ENCODE assay signal across 8 mouse cellular contexts in genomic region chr17:87125344-87125743, GRCm38 (mm10). TPM values are rescaled to one million over a fixed set of nuclear protein-coding genes. Genes with fewer than 3 reads are reported as not detected.
DNase-seq lines count a peak whose midpoint lies in the region; ATAC-seq lines count a peak whose summit lies in the region.

No protein-coding gene starts in this region.

- no peak overlapping the region for H3K4me3 ChIP-seq in liver, embryonic 11.5 days (ENCODE audit: low read depth, low read length)
- H3K4me3 ChIP-seq in embryonic facial prominence, embryonic 14.5 days (ENCODE audit: low read depth, low read length), result peak overlapping the region; percentile 16
- no peak overlapping the region for H3K4me3 ChIP-seq in intestine, embryonic 15.5 days (replicated peaks)
- no peak overlapping the region for H3K4me3 ChIP-seq in neural tube, embryonic 11.5 days (ENCODE audit: low read depth, low read length)

- H3K27ac ChIP-seq in liver, embryonic 11.5 days (ENCODE audit: low read depth, low read length), result no peak overlapping the region
- no peak overlapping the region for H3K27ac ChIP-seq in embryonic facial prominence, embryonic 14.5 days (replicated peaks; ENCODE audit: low read depth, low read length)
- no peak overlapping the region for H3K27ac ChIP-seq in intestine, embryonic 15.5 days
- H3K27ac ChIP-seq in neural tube, embryonic 11.5 days (ENCODE audit: low read depth, low read length), result no peak overlapping the region

- no peak overlapping the region for H3K9ac ChIP-seq in liver, embryonic 11.5 days (ENCODE audit: low read depth, low read length)
- 0 out of 2 replicates have a peak overlapping the region, but pooled peaks have one; percentile 17 for H3K9ac ChIP-seq in embryonic facial prominence, embryonic 14.5 days (ENCODE audit: low read depth, low read length)
- peak overlapping the region; percentile 15; the same call in 1 of the 2 replicates for H3K9ac ChIP-seq in intestine, embryonic 15.5 days
- no peak overlapping the region for H3K9ac ChIP-seq in neural tube, embryonic 11.5 days (ENCODE audit: low read length)

- no peaks in the 10 kb centered on the region for H3K27me3 ChIP-seq in liver, embryonic 11.5 days (replicated peaks; ENCODE audit: control insufficient read depth, insufficient read depth, low read length)
- no peaks in the 10 kb centered on the region for H3K27me3 ChIP-seq in embryonic facial prominence, embryonic 14.5 days (replicated peaks; ENCODE audit: control insufficient read depth, insufficient read depth, low read length)
- H3K27me3 ChIP-seq in intestine, embryonic 15.5 days (replicated peaks), result no peaks in the 10 kb centered on the region
- no peaks in the 10 kb centered on the region for H3K27me3 ChIP-seq in neural tube, embryonic 11.5 days (ENCODE audit: control insufficient read depth, insufficient read depth, low read length)

- 71% methylated on average over 24 of the region's 24 CpGs for WGBS in liver, embryonic 11.5 days
- 32% methylated on average over 23 of the region's 24 CpGs for WGBS in embryonic facial prominence, embryonic 14.5 days
- 48% methylated on average over 24 of the region's 24 CpGs for WGBS in intestine, embryonic 15.5 days
- 66% methylated on average over 23 of the region's 24 CpGs for WGBS in neural tube, embryonic 11.5 days

- H3K9me3 ChIP-seq in liver, embryonic 11.5 days (ENCODE audit: control insufficient read depth, low read length), result no peaks in the 10 kb centered on the region
- peaks cover 12% of the 10 kb centered on the region; the same call in 1 of the 2 replicates for H3K9me3 ChIP-seq in embryonic facial prominence, embryonic 14.5 days (ENCODE audit: control insufficient read depth, low read length)
- no peaks in the 10 kb centered on the region for H3K9me3 ChIP-seq in intestine, embryonic 15.5 days
- no peaks in the 10 kb centered on the region for H3K9me3 ChIP-seq in neural tube, embryonic 11.5 days (ENCODE audit: control insufficient read depth, low read length)

- H3K36me3 ChIP-seq in liver, embryonic 11.5 days (ENCODE audit: control insufficient read depth, insufficient read depth, low read length), result peaks cover 4% of the 10 kb centered on the region; the same call in 1 of the 2 replicates
- H3K36me3 ChIP-seq in embryonic facial prominence, embryonic 14.5 days (ENCODE audit: control insufficient read depth, insufficient read depth, low read length), result peaks cover 38% of the 10 kb centered on the region
- H3K36me3 ChIP-seq in intestine, embryonic 15.5 days, result no peaks in the 10 kb centered on the region
- no peaks in the 10 kb centered on the region; the same call in 1 of the 2 replicates for H3K36me3 ChIP-seq in neural tube, embryonic 11.5 days (ENCODE audit: control insufficient read depth, insufficient read depth, low read length)

- peak overlapping the region; percentile 52 for H3K4me2 ChIP-seq in liver, embryonic 11.5 days
- H3K4me2 ChIP-seq in embryonic facial prominence, embryonic 14.5 days (ENCODE audit: low read depth, low read length), result peak overlapping the region; percentile 47
- peak overlapping the region; percentile 52 for H3K4me2 ChIP-seq in intestine, embryonic 15.5 days (replicated peaks)
- peak overlapping the region; percentile 19; the same call in 1 of the 2 replicates for H3K4me2 ChIP-seq in neural tube, embryonic 11.5 days (ENCODE audit: low read depth)

- H3K4me1 ChIP-seq in liver, embryonic 11.5 days (replicated peaks; ENCODE audit: control insufficient read depth, insufficient read depth, low read length), result no peaks in the 10 kb centered on the region
- H3K4me1 ChIP-seq in embryonic facial prominence, embryonic 14.5 days (ENCODE audit: control insufficient read depth, insufficient read depth, low read length), result no peaks in the 10 kb centered on the region
- H3K4me1 ChIP-seq in intestine, embryonic 15.5 days (replicated peaks), result no peaks in the 10 kb centered on the region
- H3K4me1 ChIP-seq in neural tube, embryonic 11.5 days (ENCODE audit: control insufficient read depth, insufficient read depth, low read length), result no peaks in the 10 kb centered on the region

- DNase-seq in liver, embryonic 11.5 days (ENCODE audit: low spot score), result no peak
- no peak for DNase-seq in liver
- peak; percentile 17 for DNase-seq in embryonic facial prominence, embryonic 14.5 days (ENCODE audit: low spot score)
- no peak for DNase-seq in neural tube, embryonic 11.5 days (ENCODE audit: low spot score)
- no peak for DNase-seq in MN1 (ENCODE audit: low spot score)
- DNase-seq in left cerebral cortex, adult 11 months (ENCODE audit: low spot score), result no peak
- DNase-seq in urinary bladder, postnatal 14 days (ENCODE audit: low spot score), result no peak

- peak; percentile 41; the same call in 1 of the 2 replicates for ATAC-seq in liver, embryonic 11.5 days (replicated peaks; ENCODE audit: low FRiP score)
- peak; percentile 65 for ATAC-seq in embryonic facial prominence, embryonic 14.5 days (ENCODE audit: low read depth)
- ATAC-seq in intestine, embryonic 15.5 days, result peak; percentile 39; the same call in 1 of the 2 replicates
- no peak for ATAC-seq in neural tube, embryonic 11.5 days (ENCODE audit: insufficient read depth, low FRiP score, low TSS enrichment)

RNA-seq across cellular contexts. Expression of gene Socs5, which starts 17.9 kb away (rescaled TPM):
- polyA plus RNA-seq in liver, embryonic 11.5 days (2014; fragmentation: Nextera tagmentation; extraction: Ambion mirVana), result 7.1 and 7.9 TPM in 2 replicates
- 24.1 and 28.2 TPM in 2 replicates for polyA plus RNA-seq in embryonic facial prominence, embryonic 14.5 days (2014; fragmentation: Nextera tagmentation; extraction: Ambion mirVana)
- polyA plus RNA-seq in intestine, embryonic 15.5 days (2015; fragmentation: Nextera tagmentation; extraction: Ambion mirVana), result 9.2 and 10.7 TPM in 2 replicates
- 15.4 and 16.8 TPM in 2 replicates for polyA plus RNA-seq in neural tube, embryonic 11.5 days (2014; fragmentation: Nextera tagmentation; extraction: Ambion mirVana)

Comparison
In these comparisons a context has a peak if more than half of its experiments do, and no peak if none do; other contexts are left out.
1. H3K9ac ChIP-seq: peak in embryonic facial prominence, embryonic 14.5 days (single experiment) and intestine, embryonic 15.5 days (single experiment); none in liver, embryonic 11.5 days (single experiment) and neural tube, embryonic 11.5 days (single experiment).
2. Peak in every context shown above with its lines, with median percentiles within 50 percentile points of each other: H3K4me2 ChIP-seq.